In the genomic region with DNA sequence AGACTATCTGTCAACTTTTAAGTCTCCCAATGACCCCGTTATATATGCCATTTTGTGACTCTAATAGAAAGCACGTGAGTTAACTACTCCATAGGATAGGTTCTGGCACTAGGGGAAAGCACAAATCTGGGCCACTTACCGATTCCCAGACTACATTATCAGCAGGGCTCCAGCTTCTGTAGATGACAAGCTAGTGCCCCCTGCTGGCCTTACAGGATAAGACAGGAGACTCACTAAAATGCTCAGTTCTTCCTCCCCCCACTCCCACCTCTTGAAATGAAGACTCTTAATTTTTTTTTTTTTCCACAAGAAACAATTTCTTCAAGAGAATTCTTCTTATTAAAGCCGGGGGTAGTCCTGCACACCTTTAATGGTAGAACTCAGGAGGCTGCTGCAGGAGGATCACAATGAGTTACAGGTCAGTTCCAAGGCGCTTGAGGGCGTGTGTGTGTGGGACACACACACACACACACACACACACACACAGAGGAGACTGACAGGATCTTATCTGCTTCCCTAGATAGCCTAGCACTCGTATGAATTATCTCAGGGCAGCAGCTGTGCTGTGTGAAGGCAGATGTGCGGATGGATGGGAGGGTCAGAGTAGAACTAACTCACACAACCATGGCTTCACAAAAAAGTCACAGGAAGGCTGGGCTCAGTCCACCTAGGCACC, we compare ENCODE assay signal across 8 mouse cellular contexts. TPM values are rescaled to one million over a fixed set of nuclear protein-coding genes. Genes with fewer than 3 reads are reported as not detected.
A peak's percentile ranks its signal among the peaks of the same experiment; 100 is the strongest.
DNase-seq lines count a peak whose midpoint lies in the region; ATAC-seq and TF ChIP-seq lines count a peak whose summit lies in the region.

No protein-coding gene starts in this region.

- H3K27me3 ChIP-seq in forebrain, embryonic 10.5 days (ENCODE audit: poor library complexity, severe bottlenecking) = no peaks in the 10 kb centered on the region
- H3K27me3 ChIP-seq in forebrain, embryonic 12.5 days = no peaks in the 10 kb centered on the region
- H3K27me3 ChIP-seq in lung, postnatal 0 days (replicated peaks; ENCODE audit: insufficient read depth, low read length) = no peaks in the 10 kb centered on the region

- H3K9ac ChIP-seq in forebrain, embryonic 12.5 days = no peak overlapping the region
- no peak overlapping the region for H3K9ac ChIP-seq in lung, postnatal 0 days (replicated peaks; ENCODE audit: low read depth)

- H3K4me3 ChIP-seq in forebrain, embryonic 10.5 days = no peak overlapping the region
- H3K4me3 ChIP-seq in forebrain, embryonic 12.5 days (replicated peaks) = no peak overlapping the region
- no peak overlapping the region for H3K4me3 ChIP-seq in layer of hippocampus, adult 2 months
- H3K4me3 ChIP-seq in lung, postnatal 0 days (ENCODE audit: low read depth, low read length) = no peak overlapping the region

- peaks cover 4% of the 10 kb centered on the region for H3K4me1 ChIP-seq in forebrain, embryonic 10.5 days
- peaks cover 1% of the 10 kb centered on the region for H3K4me1 ChIP-seq in forebrain, embryonic 12.5 days
- no peaks in the 10 kb centered on the region for H3K4me1 ChIP-seq in lung, postnatal 0 days (ENCODE audit: insufficient read depth, low read depth, low read length)

- peak; percentile 45 for DNase-seq in forebrain, embryonic 10.5 days (ENCODE audit: extremely low spot score, low spot score)
- peak; percentile 71 to 80 for DNase-seq in adrenal gland, adult 18-20 months (ENCODE audit: low spot score in 2 of 2)
- DNase-seq in embryo, embryonic 11 days = peak; percentile 82
- DNase-seq in heart, adult 9 months (ENCODE audit: low spot score in 2 of 2) = peak; percentile 56 to 72
- DNase-seq in layer of hippocampus, adult 2 months (ENCODE audit: low spot score in 2 of 2) = peak; percentile 62 to 81
- DNase-seq in lung, postnatal 0 days (ENCODE audit: low spot score) = peak; percentile 77
- peak; percentile 80 to 83 for DNase-seq in right cerebral cortex, adult 2 months (ENCODE audit: low spot score in 2 of 2)

- H3K27ac ChIP-seq in forebrain, embryonic 10.5 days = no peak overlapping the region
- H3K27ac ChIP-seq in forebrain, embryonic 12.5 days = no peak overlapping the region
- no peak overlapping the region for H3K27ac ChIP-seq in layer of hippocampus, adult 2 months
- no peak overlapping the region for H3K27ac ChIP-seq in lung, postnatal 0 days (ENCODE audit: low read length)

- peak; percentile 89 for TF ChIP-seq CTCF in layer of hippocampus, adult 2 months (conservative IDR thresholded peaks at IDR 0.05)
- TF ChIP-seq CTCF in lung, postnatal 0 days (IDR thresholded peaks at IDR 0.05) = peak; percentile 87

- 57% methylated on average over 8 of the region's 8 CpGs for WGBS in forebrain, embryonic 10.5 days
- 52% methylated on average over 8 of the region's 8 CpGs for WGBS in forebrain, embryonic 12.5 days
- WGBS in lung, postnatal 0 days = 46% methylated on average over 8 of the region's 8 CpGs

- H3K36me3 ChIP-seq in forebrain, embryonic 10.5 days (replicated peaks) = peaks cover 33% of the 10 kb centered on the region
- H3K36me3 ChIP-seq in forebrain, embryonic 12.5 days (replicated peaks) = peaks cover 15% of the 10 kb centered on the region
- no peaks in the 10 kb centered on the region for H3K36me3 ChIP-seq in lung, postnatal 0 days (ENCODE audit: insufficient read depth, low read length)

- ATAC-seq in forebrain, embryonic 12.5 days (ENCODE audit: low FRiP score) = no peak
- ATAC-seq in lung, postnatal 0 days = peak; percentile 22; the same call in 1 of the 2 replicates

- no peak for TF ChIP-seq EP300 in lung, postnatal 0 days (IDR thresholded peaks at IDR 0.05)

- no peak overlapping the region for H3K4me2 ChIP-seq in forebrain, embryonic 12.5 days
- no peak overlapping the region for H3K4me2 ChIP-seq in lung, postnatal 0 days (replicated peaks; ENCODE audit: low read depth, low read length)

- peaks cover 17% of the 10 kb centered on the region for H3K9me3 ChIP-seq in forebrain, embryonic 10.5 days
- peaks cover 16% of the 10 kb centered on the region for H3K9me3 ChIP-seq in forebrain, embryonic 12.5 days
- no peaks in the 10 kb centered on the region for H3K9me3 ChIP-seq in lung, postnatal 0 days (ENCODE audit: low read length)

RNA-seq across cellular contexts. Expression of a gene that starts 7.1 kb away (rescaled TPM):
- 234 and 235 TPM in 2 replicates for polyA plus RNA-seq in forebrain, embryonic 10.5 days (2016; fragmentation: Nextera tagmentation; extraction: Ambion mirVana)
- polyA plus RNA-seq in forebrain, embryonic 12.5 days (2016; fragmentation: Nextera tagmentation; extraction: Ambion mirVana) = 158 and 173 TPM in 2 replicates
- total RNA-seq in adrenal gland, adult 18-20 months (2021) = 100 to 1,000 TPM; 115 to 227 TPM
- 10 to 100 TPM; 43.9 to 47.0 TPM for total RNA-seq in layer of hippocampus, adult 2 months (2021)
- 126 and 127 TPM in 2 replicates for polyA plus RNA-seq in lung, postnatal 0 days (2015; fragmentation: Nextera tagmentation; extraction: Ambion mirVana)

RNA-seq across cellular contexts. Expression of a gene that starts 15.8 kb away (rescaled TPM):
- 0.10 and 0.27 TPM in 2 replicates for polyA plus RNA-seq in forebrain, embryonic 10.5 days (2016; fragmentation: Nextera tagmentation; extraction: Ambion mirVana)
- 0.13 and 0.14 TPM in 2 replicates for polyA plus RNA-seq in forebrain, embryonic 12.5 days (2016; fragmentation: Nextera tagmentation; extraction: Ambion mirVana)
- 10 to 100 TPM in 1 of 2 experiments, 1 to 10 TPM in 1; 9.3 to 11.4 TPM for total RNA-seq in adrenal gland, adult 18-20 months (2021)
- total RNA-seq in layer of hippocampus, adult 2 months (2021) = 1 to 10 TPM; 1.7 to 1.8 TPM
- polyA plus RNA-seq in lung, postnatal 0 days (2015; fragmentation: Nextera tagmentation; extraction: Ambion mirVana) = 1.1 and 1.2 TPM in 2 replicates
